Mouse (Mus musculus): ENCODE results near the gene Myf5. TPM values are rescaled to one million over a fixed set of nuclear protein-coding genes. Genes with fewer than 3 reads are reported as not detected.

Gene Myf5
- total RNA-seq (2012; rRNA removed), result not detected in 2 replicates
- not detected in 2 replicates for total RNA-seq (2014; rRNA removed)
- not detected in 2 replicates for polyA plus RNA-seq (2012; ENCODE audit: insufficient read length, low read depth)

DNA sequence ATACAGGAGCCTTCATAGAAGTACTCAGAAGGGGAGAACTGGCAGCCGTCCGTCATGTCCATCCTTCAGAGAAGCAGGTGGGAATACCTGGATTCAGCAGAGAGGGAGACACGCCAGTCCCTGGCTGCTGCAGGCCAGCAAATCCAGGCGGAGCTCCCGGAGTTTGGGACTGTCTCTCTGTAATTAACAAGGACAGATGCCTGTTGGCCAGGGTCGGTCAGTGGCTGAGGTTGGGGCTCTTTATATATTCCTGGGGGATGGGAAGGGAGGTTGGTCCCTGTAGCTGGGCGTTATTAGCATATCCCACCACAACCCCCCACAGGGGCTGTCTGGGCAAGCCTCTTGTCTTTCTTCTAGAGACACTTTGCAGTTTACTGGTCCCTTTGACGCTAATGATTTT, at the start of gene Myf5:
Myf5 (minus strand) TSS at position 265 of the 400 bp plus-strand sequence.
- no peak within 1 kb of the TSS for H3K4me2 ChIP-seq (ENCODE audit: insufficient read depth, low read depth, poor library complexity, severe bottlenecking)
- dilution Hi-C loops (cut with MboI; ENCODE audit: extremely low pct_ligation_motif_present, extremely low pct_unique_long_range_greater_than_20kb, low sequenced_read_pairs), result no loop called here
- in situ Hi-C loops (cut with MboI; ENCODE audit: low pct_ligation_motif_present, low pct_unique_long_range_greater_than_20kb, low sequenced_read_pairs), result no loop called here

GRCm38 (mm10) chr10:107528758-107529157, 42.8 kb upstream of the Myf5 start:
- Histone ChIP-seq H3K9me3 (replicated peaks; ENCODE audit: low read length) (peaks cover 30% of the 10 kb centered on the region), H3K27me3 (replicated peaks) (no peaks in the 10 kb centered on the region), H3K79me2 (replicated peaks; ENCODE audit: control insufficient read depth, extremely low read depth, insufficient read depth, poor library complexity, severe bottlenecking) (no peaks in the 10 kb centered on the region), H3K4me3 (replicated peaks in 1 of 3; ENCODE audit: low read depth in 2 of 3, low read length in 2 of 3, poor library complexity in 1 of 3) (no peak overlapping the region), H3K4me2 (ENCODE audit: insufficient read depth, low read depth, poor library complexity, severe bottlenecking) (no peak overlapping the region), H3K9ac (ENCODE audit: insufficient read depth, low read depth) (no peak overlapping the region), H3K27ac (ENCODE audit: insufficient read depth, low read depth) (no peak overlapping the region), H3K4me1 (ENCODE audit: control insufficient read depth in 1 of 2, insufficient read depth in 2 of 2) (no peaks in the 10 kb centered on the region), H3K36me3 (replicated peaks in 1 of 2; ENCODE audit: control insufficient read depth in 1 of 2, insufficient read depth in 1 of 2, low read length in 1 of 2) (no peaks in the 10 kb centered on the region)
- TF ChIP-seq EP300 (IDR thresholded peaks at IDR 0.05; ENCODE audit: low read length) (no peak), BHLHE40 (IDR thresholded peaks at IDR 0.05; ENCODE audit: low read depth, low read length) (no peak), POLR2A (IDR thresholded peaks at IDR 0.05; ENCODE audit: low read depth, low read length) (no peak), MEF2A (IDR thresholded peaks at IDR 0.05; ENCODE audit: borderline replicate concordance, low read depth, low read length) (no peak), MYC (IDR thresholded peaks at IDR 0.05; ENCODE audit: low read depth, low read length) (no peak), SIN3A (IDR thresholded peaks at IDR 0.05; ENCODE audit: low read length) (no peak), TBP (conservative IDR thresholded peaks at IDR 0.05; ENCODE audit: low read depth, low read length) (no peak), MAFK (IDR thresholded peaks at IDR 0.05; ENCODE audit: insufficient replicate concordance, low read length) (no peak), MAZ (IDR thresholded peaks at IDR 0.05; ENCODE audit: low read depth, low read length) (no peak), ZNF384 (IDR thresholded peaks at IDR 0.05; ENCODE audit: low read depth, low read length) (no peak), ZMIZ1 (IDR thresholded peaks at IDR 0.05; ENCODE audit: low read depth, low read length) (no peak), CTCF (conservative IDR thresholded peaks at IDR 0.05 in 1 of 2, IDR thresholded peaks at IDR 0.05 in 1 of 2; ENCODE audit: low read depth in 2 of 2, low read length in 2 of 2) (no peak), IRF4 (IDR thresholded peaks at IDR 0.05; ENCODE audit: low read depth, low read length) (no peak)
- DNase-seq (ENCODE audit: extremely low read depth), result no peak
- dilution Hi-C loops (cut with MboI; ENCODE audit: extremely low pct_ligation_motif_present, extremely low pct_unique_long_range_greater_than_20kb, low sequenced_read_pairs) (no loop called here), in situ Hi-C loops (cut with MboI; ENCODE audit: low pct_ligation_motif_present, low pct_unique_long_range_greater_than_20kb, low sequenced_read_pairs) (no loop called here)

More for the DNA sequence above, at the start of gene Myf5:
- DNase-seq (ENCODE audit: extremely low read depth), result no peak
- Histone ChIP-seq H3K9ac (ENCODE audit: insufficient read depth, low read depth) (no peak within 1 kb of the TSS), H3K79me2 (replicated peaks; ENCODE audit: control insufficient read depth, extremely low read depth, insufficient read depth, poor library complexity, severe bottlenecking) (no peaks in the 10 kb centered on the region), H3K27me3 (replicated peaks) (no peaks in the 10 kb centered on the region), H3K4me3 (replicated peaks in 1 of 3; ENCODE audit: low read depth in 2 of 3, low read length in 2 of 3, poor library complexity in 1 of 3) (no peak within 1 kb of the TSS), H3K36me3 (replicated peaks in 1 of 2; ENCODE audit: control insufficient read depth in 1 of 2, insufficient read depth in 1 of 2, low read length in 1 of 2) (no peaks in the 10 kb centered on the region), H3K4me1 (ENCODE audit: control insufficient read depth in 1 of 2, insufficient read depth in 2 of 2) (no peaks in the 10 kb centered on the region), H3K27ac (ENCODE audit: insufficient read depth, low read depth) (no peak within 1 kb of the TSS), H3K9me3 (replicated peaks; ENCODE audit: low read length) (peaks cover 55% of the 10 kb centered on the region)
- TF ChIP-seq POLR2A (IDR thresholded peaks at IDR 0.05; ENCODE audit: low read depth, low read length) (no peak), MAFK (IDR thresholded peaks at IDR 0.05; ENCODE audit: insufficient replicate concordance, low read length) (no peak), USF2 (conservative IDR thresholded peaks at IDR 0.05; ENCODE audit: low read depth, low read length) (no peak), SMC3 (IDR thresholded peaks at IDR 0.05; ENCODE audit: low read depth, low read length) (no peak), ZC3H11A (IDR thresholded peaks at IDR 0.05; ENCODE audit: low read depth, low read length) (no peak), E2F4 (IDR thresholded peaks at IDR 0.05; ENCODE audit: insufficient replicate concordance, low read depth, low read length) (no peak), IRF4 (IDR thresholded peaks at IDR 0.05; ENCODE audit: low read depth, low read length) (no peak), MAZ (IDR thresholded peaks at IDR 0.05; ENCODE audit: low read depth, low read length) (no peak), RAD21 (IDR thresholded peaks at IDR 0.05; ENCODE audit: low read depth, low read length) (no peak), MEF2A (IDR thresholded peaks at IDR 0.05; ENCODE audit: borderline replicate concordance, low read depth, low read length) (no peak), RCOR1 (conservative IDR thresholded peaks at IDR 0.05; ENCODE audit: low read depth, low read length) (no peak), EP300 (IDR thresholded peaks at IDR 0.05; ENCODE audit: low read length) (no peak), NRF1 (IDR thresholded peaks at IDR 0.05; ENCODE audit: low read depth, low read length) (no peak), TCF12 (IDR thresholded peaks at IDR 0.05; ENCODE audit: low read depth, low read length) (no peak), USF1 (IDR thresholded peaks at IDR 0.05; ENCODE audit: low read depth, low read length) (no peak), HCFC1 (IDR thresholded peaks at IDR 0.05; ENCODE audit: low read depth, low read length) (no peak), ETS1 (conservative IDR thresholded peaks at IDR 0.05; ENCODE audit: low read depth, low read length) (no peak), TBP (conservative IDR thresholded peaks at IDR 0.05; ENCODE audit: low read depth, low read length) (no peak)

All from CH12.LX (cell line).